9 mouse cellular contexts compared by ENCODE assay signal in genomic region chr9:124311502-124311901, GRCm38 (mm10). TPM values are rescaled to one million over a fixed set of nuclear protein-coding genes. Genes with fewer than 3 reads are reported as not detected.
DNase-seq lines count a peak whose midpoint lies in the region; ATAC-seq and TF ChIP-seq lines count a peak whose summit lies in the region.
"Had no signal": no experiment of that assay in that cellular context is flagged by ENCODE, and none has a peak within 500 bp of the region (broad histone marks: within the 10 kb centered on the region; RNA-seq: fewer than 3 reads in every experiment).

No protein-coding gene starts in this region.

- H3K36me3 ChIP-seq in kidney, embryonic 15.5 days: no peaks in the 10 kb centered on the region
- H3K36me3 ChIP-seq in embryonic facial prominence, embryonic 13.5 days: no peaks in the 10 kb centered on the region
- H3K36me3 ChIP-seq in hindbrain, postnatal 0 days (ENCODE audit: insufficient read depth, low read length): no peaks in the 10 kb centered on the region
- no peaks in the 10 kb centered on the region for H3K36me3 ChIP-seq in midbrain, embryonic 16.5 days (ENCODE audit: control insufficient read depth, insufficient read depth, low read length)

- H3K9me3 ChIP-seq in kidney, embryonic 15.5 days (replicated peaks): no peaks in the 10 kb centered on the region
- no peaks in the 10 kb centered on the region for H3K9me3 ChIP-seq in embryonic facial prominence, embryonic 13.5 days
- H3K9me3 ChIP-seq in hindbrain, postnatal 0 days (ENCODE audit: low read length): no peaks in the 10 kb centered on the region
- H3K9me3 ChIP-seq in midbrain, embryonic 16.5 days (replicated peaks; ENCODE audit: control insufficient read depth, low read length, poor library complexity, severe bottlenecking): no peaks in the 10 kb centered on the region

- 0 out of 2 replicates have a peak overlapping the region, but pooled peaks have one; percentile 74 for H3K9ac ChIP-seq in kidney, embryonic 15.5 days
- H3K9ac ChIP-seq in embryonic facial prominence, embryonic 13.5 days: peak overlapping the region; percentile 83
- H3K9ac ChIP-seq in hindbrain, postnatal 0 days (replicated peaks; ENCODE audit: low read length): peak overlapping the region; percentile 72
- H3K9ac ChIP-seq in midbrain, embryonic 16.5 days (ENCODE audit: low read depth, low read length): peak overlapping the region; percentile 84

- peaks cover 4% of the 10 kb centered on the region for H3K4me1 ChIP-seq in kidney, embryonic 15.5 days
- peaks cover 5% of the 10 kb centered on the region for H3K4me1 ChIP-seq in embryonic facial prominence, embryonic 13.5 days
- H3K4me1 ChIP-seq in hindbrain, postnatal 0 days (ENCODE audit: insufficient read depth, low read length): 0 out of 2 replicates have a peak, but pooled peaks cover 4% of the 10 kb centered on the region
- peaks cover 11% of the 10 kb centered on the region for H3K4me1 ChIP-seq in midbrain, embryonic 16.5 days (ENCODE audit: control insufficient read depth, insufficient read depth, low read length)

- DNase-seq in kidney, adult 8-10 months: no peak
- no peak for DNase-seq in hindbrain, postnatal 0 days (ENCODE audit: low spot score)
- no peak for DNase-seq in thymus, postnatal 4 days
- DNase-seq in ovary, adult 18-20 months (ENCODE audit: low spot score): no peak
- DNase-seq in thymus, postnatal 25 days: no peak

- H3K4me3 ChIP-seq in kidney, embryonic 15.5 days (replicated peaks): peak overlapping the region; percentile 79
- H3K4me3 ChIP-seq in embryonic facial prominence, embryonic 13.5 days: peak overlapping the region; percentile 70
- peak overlapping the region; percentile 74 for H3K4me3 ChIP-seq in hindbrain, postnatal 0 days (ENCODE audit: low read length)
- peak overlapping the region; percentile 84 for H3K4me3 ChIP-seq in midbrain, embryonic 16.5 days (ENCODE audit: low read depth, low read length)

- ATAC-seq in kidney, embryonic 15.5 days (replicated peaks; ENCODE audit: low FRiP score): peak; percentile 34; the same call in 1 of the 2 replicates
- ATAC-seq in embryonic facial prominence, embryonic 13.5 days (ENCODE audit: insufficient number of reproducible peaks, insufficient read depth, low FRiP score, low TSS enrichment, low read depth): no peak
- no peak for ATAC-seq in hindbrain, postnatal 0 days
- ATAC-seq in midbrain, embryonic 16.5 days: peak; percentile 14; the same call in 1 of the 2 replicates

- TF ChIP-seq CTCF in hindbrain, postnatal 0 days (IDR thresholded peaks at IDR 0.05; ENCODE audit: low read depth): no peak

- H3K27me3 ChIP-seq in kidney, embryonic 15.5 days: no peaks in the 10 kb centered on the region
- no peaks in the 10 kb centered on the region for H3K27me3 ChIP-seq in embryonic facial prominence, embryonic 13.5 days
- H3K27me3 ChIP-seq in hindbrain, postnatal 0 days (ENCODE audit: insufficient read depth, low read length): no peaks in the 10 kb centered on the region
- no peaks in the 10 kb centered on the region for H3K27me3 ChIP-seq in midbrain, embryonic 16.5 days (ENCODE audit: control insufficient read depth, insufficient read depth, low read depth, low read length)
- H3K27me3 ChIP-seq: Patski had no signal

- H3K27ac ChIP-seq in kidney, embryonic 15.5 days: peak overlapping the region; percentile 97
- no peak overlapping the region for H3K27ac ChIP-seq in embryonic facial prominence, embryonic 13.5 days
- peak overlapping the region; percentile 94 for H3K27ac ChIP-seq in hindbrain, postnatal 0 days
- peak overlapping the region; percentile 89 for H3K27ac ChIP-seq in midbrain, embryonic 16.5 days (ENCODE audit: low read length)

- peak overlapping the region; percentile 61 for H3K4me2 ChIP-seq in kidney, embryonic 15.5 days
- H3K4me2 ChIP-seq in embryonic facial prominence, embryonic 13.5 days: peak overlapping the region; percentile 64
- H3K4me2 ChIP-seq in hindbrain, postnatal 0 days (ENCODE audit: low read depth, low read length): peak overlapping the region; percentile 54
- H3K4me2 ChIP-seq in midbrain, embryonic 16.5 days (ENCODE audit: low read length): peak overlapping the region; percentile 67

RNA-seq across cellular contexts. Expression of gene 2010315B03Rik, which starts 1.0 kb away (rescaled TPM):
- polyA plus RNA-seq in kidney, embryonic 15.5 days (2015; fragmentation: Nextera tagmentation; extraction: Ambion mirVana): 11.2 and 11.5 TPM in 2 replicates
- 6.3 and 8.4 TPM in 2 replicates for polyA plus RNA-seq in embryonic facial prominence, embryonic 13.5 days (2015; fragmentation: Nextera tagmentation; extraction: Ambion mirVana)
- total RNA-seq in hindbrain, postnatal 0 days (2014; rRNA removed): 8.3 and 8.8 TPM in 2 replicates
- polyA plus RNA-seq in hindbrain, postnatal 0 days (2015; fragmentation: Nextera tagmentation; extraction: Ambion mirVana): 11.7 and 12.9 TPM in 2 replicates
- 13.6 and 14.7 TPM in 2 replicates for polyA plus RNA-seq in midbrain, embryonic 16.5 days (2015; fragmentation: Nextera tagmentation; extraction: Ambion mirVana)

Comparison
In these comparisons a context has a peak if more than half of its experiments do, and no peak if none do; other contexts are left out.
1. ATAC-seq: peak in kidney, embryonic 15.5 days (single experiment) and midbrain, embryonic 16.5 days (single experiment); none in embryonic facial prominence, embryonic 13.5 days (single experiment) and hindbrain, postnatal 0 days (single experiment).
2. Peak in every context shown above with its lines, with median percentiles within 50 percentile points of each other: H3K4me2 ChIP-seq, H3K4me3 ChIP-seq and H3K9ac ChIP-seq.